Comparison of ENCODE assay signal across 12 mouse cellular contexts in genomic region chr5:91038963-91039362, GRCm38 (mm10). TPM values are rescaled to one million over a fixed set of nuclear protein-coding genes. Genes with fewer than 3 reads are reported as not detected.
"Had no signal": no experiment of that assay in that cellular context is flagged by ENCODE, and none has a peak within 500 bp of the region (broad histone marks: within the 10 kb centered on the region; RNA-seq: fewer than 3 reads in every experiment).

No protein-coding gene starts in this region.

- H3K27ac ChIP-seq: hindbrain, postnatal 0 days; kidney, postnatal 0 days; layer of hippocampus, adult 2 months; limb, embryonic 13.5 days; liver, embryonic 14.5 days; midbrain, embryonic 12.5 days; neural tube, embryonic 13.5 days had no signal

- H3K4me3 ChIP-seq: layer of hippocampus, adult 2 months; limb, embryonic 13.5 days; midbrain, embryonic 12.5 days; neural tube, embryonic 13.5 days had no signal

- H3K36me3 ChIP-seq: limb, embryonic 13.5 days; midbrain, embryonic 12.5 days; neural tube, embryonic 13.5 days had no signal

- H3K4me2 ChIP-seq: limb, embryonic 13.5 days; midbrain, embryonic 12.5 days; neural tube, embryonic 13.5 days had no signal

- H3K9ac ChIP-seq: limb, embryonic 13.5 days; liver, embryonic 14.5 days; midbrain, embryonic 12.5 days; neural tube, embryonic 13.5 days had no signal

- ATAC-seq: midbrain, embryonic 16.5 days had no signal

- H3K27me3 ChIP-seq: limb, embryonic 13.5 days; midbrain, embryonic 12.5 days; neural tube, embryonic 13.5 days had no signal

- H3K4me1 ChIP-seq: midbrain, embryonic 12.5 days; neural tube, embryonic 13.5 days had no signal

- H3K9me3 ChIP-seq: limb, embryonic 13.5 days; midbrain, embryonic 12.5 days; neural tube, embryonic 13.5 days had no signal

- DNase-seq: right cerebral cortex, postnatal 14 days had no signal

RNA-seq across cellular contexts. Expression of gene Epgn, which starts 11.7 kb away (rescaled TPM):
- polyA plus RNA-seq: hindbrain, postnatal 0 days; liver, adult 2 months; spleen, adult 2 months; stomach, embryonic 16.5 days had no signal

RNA-seq across cellular contexts. Expression of gene Ereg, which starts 35.5 kb away (rescaled TPM):
- polyA plus RNA-seq: hindbrain, postnatal 0 days; kidney, postnatal 0 days; limb, embryonic 13.5 days; midbrain, embryonic 12.5 days; midbrain, embryonic 16.5 days; neural tube, embryonic 13.5 days; spleen, adult 2 months had no signal
